Mouse (Mus musculus) left cerebral cortex, postnatal 25 days (tissue): ENCODE data around the gene Gfpt1. TPM values are rescaled to one million over a fixed set of nuclear protein-coding genes. Genes with fewer than 3 reads are reported as not detected.

Experiments used
- DNase-seq, 2 experiments: peaks; one replicate each; pipeline ENCODE4 v3.0.0; 2022; ENCODE audit warnings: low spot score in 2 of 2, mixed read lengths in 1 of 2
- intact Hi-C: fragments of 180-260 bp; cut with DNase I; formaldehyde crosslinking; loops from one replicate; pipeline ENCODE4 v1.15.1; 2025
- total RNA-seq, 2 experiments: library from RNA; stranded (reverse); gene quantifications; 2 replicates each; pipeline ENCODE4 v1.2.3; 2021

The Gfpt1 gene
- total RNA-seq, 2 experiments from 2014 or later, result 53.6 to 56.9 TPM

DNA sequence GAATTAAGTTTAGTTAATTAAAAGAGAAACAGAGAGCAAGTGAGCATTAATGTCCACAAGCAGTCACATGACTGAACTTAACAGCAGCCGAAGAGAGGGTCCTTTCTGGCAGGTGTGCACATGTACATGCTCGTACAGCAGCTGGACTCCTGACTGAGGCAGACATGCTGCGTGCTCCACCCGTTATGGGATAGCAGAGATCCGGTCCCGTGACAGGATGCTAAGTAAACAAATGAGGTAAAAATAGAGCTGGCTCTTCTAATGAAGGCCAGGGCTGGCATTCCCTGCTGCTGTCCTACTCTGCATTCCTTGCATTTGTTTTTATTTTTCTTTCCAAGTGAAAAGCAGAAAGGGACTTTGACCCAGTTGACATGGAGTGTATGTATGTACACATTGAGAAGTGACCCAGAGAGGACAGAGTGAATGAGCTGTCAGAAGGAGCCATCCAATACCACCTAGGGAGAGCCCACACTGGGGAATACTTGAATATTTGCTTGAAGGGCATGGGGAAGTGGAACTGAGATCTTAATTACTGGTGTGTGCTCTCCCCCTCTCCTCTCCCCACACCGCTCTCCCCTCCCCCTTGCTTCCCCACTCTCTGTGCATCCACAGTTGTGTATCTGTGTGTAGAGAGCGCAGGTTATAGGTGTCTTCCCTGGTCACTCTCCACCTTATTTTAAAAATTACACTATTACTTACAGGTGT, 84.6 kb downstream of the Gfpt1 start:
- no peak for DNase-seq

DNA sequence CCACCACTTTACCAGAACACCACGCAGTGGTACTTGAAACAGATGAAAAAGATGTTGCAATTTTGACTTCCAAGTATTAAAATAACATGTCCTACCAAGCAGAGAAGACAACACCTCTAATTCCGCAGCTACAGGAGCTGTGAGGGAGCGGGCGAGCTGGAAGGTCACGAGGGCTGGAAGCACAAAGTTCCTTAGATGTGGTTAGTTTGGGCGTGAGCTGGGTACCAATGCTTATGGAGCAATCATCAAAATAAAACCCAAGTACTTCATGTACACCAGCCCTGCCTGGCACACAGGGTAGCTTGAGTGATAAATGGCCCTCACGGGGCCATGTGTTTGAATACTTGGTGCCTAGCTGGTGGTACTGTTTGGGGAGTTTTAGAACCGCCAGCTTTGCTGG, 87.2 kb downstream of the Gfpt1 start:
- intact Hi-C loops, result no loop called here
- peak in 1 of 2 experiments; percentile 49 for DNase-seq

More for the DNA sequence above, 84.6 kb downstream of the Gfpt1 start:
- intact Hi-C loops, result no loop called here

DNA sequence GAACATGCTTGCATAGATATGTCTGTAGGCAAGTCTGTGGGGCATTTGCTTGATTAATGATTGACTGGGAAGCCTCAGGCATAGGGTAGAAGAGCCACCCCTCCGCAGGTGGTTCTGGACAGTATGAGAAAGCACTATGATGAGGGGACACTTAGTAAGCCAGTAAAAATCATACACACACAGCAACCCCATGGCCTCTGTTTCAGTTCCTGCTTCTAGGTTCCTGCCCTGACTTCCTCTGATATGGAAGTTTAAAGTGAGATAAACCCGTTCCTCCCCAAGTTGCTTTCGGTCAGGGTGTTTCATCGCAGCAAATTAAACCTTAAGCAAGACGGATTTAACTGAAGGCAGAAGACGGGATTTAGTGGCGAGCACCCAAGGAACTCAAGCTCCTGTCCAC, 88.0 kb downstream of the Gfpt1 start:
- no peak for DNase-seq
- intact Hi-C loops, result no loop called here

- intact Hi-C loops, result no loop called here
- no peak for DNase-seq
Measured at GRCm38 (mm10) chr6:87131078-87131477, 88.4 kb downstream of the Gfpt1 start.

- peak in 1 of 2 experiments; percentile 13 for DNase-seq
- intact Hi-C loops, result no loop called here
Measured at GRCm38 (mm10) chr6:87133520-87133919, 90.9 kb downstream of the Gfpt1 start.

DNA sequence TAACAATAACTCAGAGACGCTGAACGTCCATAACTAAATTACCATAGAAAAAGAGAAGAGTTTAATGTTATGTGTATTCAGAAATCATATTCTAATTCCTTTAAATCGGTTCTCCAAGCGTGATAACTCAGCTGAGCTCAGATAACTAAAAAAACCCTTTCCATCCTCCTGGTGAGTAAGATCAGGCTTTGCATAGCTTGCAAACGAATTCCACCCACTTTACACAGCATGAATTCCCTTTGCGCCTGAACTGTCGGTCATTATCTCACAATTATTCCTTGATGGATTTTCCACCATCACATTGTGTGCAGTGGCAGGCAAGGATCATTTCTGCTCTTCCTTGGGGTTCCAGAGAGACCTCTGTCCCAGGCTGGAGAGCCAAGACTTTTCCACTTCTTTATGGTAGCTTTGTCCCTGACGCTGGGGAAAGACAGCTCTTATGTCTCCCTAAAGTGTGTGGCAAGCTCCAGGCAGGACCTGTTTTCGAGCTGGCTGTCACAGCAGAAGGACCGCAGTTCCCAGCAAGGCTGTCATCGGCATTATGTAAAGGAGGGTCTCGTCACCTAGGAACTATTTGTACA, 91.4 kb downstream of the Gfpt1 start:
- intact Hi-C loops, result no loop called here
- DNase-seq, result peak; percentile 16 to 71

- intact Hi-C loops, result no loop called here
- DNase-seq, result no peak
Measured at GRCm38 (mm10) chr6:87138479-87138878, 95.8 kb downstream of the Gfpt1 start.

DNA sequence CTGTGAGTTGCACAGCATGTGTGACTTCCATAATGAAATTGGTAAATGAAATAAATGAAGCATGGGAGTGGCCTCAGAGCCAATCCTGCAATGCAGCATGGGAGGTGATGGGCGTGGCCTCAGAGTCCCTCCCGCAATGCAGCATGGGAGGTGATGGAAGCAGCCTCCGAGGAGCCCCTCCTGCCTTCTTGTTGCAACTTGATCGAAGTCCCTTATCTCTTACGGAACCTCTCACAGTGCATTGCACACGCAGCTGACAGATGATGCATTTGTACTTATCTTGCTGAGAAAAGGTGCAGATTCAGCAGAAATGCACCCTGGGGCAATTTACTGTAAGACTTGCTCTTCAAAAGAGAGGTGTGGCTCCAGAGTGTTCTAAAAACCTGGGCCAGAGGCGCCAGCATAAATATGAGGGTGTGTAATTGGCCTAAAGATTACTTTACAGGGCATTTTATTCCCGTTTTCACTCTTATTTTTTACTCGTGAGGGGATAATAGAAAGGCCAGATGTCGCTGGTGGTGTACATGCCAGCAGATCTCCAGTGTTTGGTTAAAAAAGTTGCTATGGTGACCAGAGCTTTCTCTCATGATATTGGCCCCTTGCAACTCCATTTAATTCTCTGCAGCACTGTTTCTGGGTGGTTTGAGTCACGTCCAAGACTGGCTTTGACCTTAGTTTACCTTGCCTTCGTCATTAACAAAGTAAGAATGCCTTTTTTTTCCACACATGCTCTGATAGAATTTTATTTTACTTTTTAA, 97.3 kb downstream of the Gfpt1 start:
- no peak for DNase-seq
- intact Hi-C loops, result no loop called here

Other genes starting within 250 kb of the Gfpt1 start
- gene Anxa4, start 249.3 kb upstream of the Gfpt1 start, total RNA-seq, result 1 to 10 TPM; 4.2 to 5.9 TPM
- gene Aak1, start 193.3 kb upstream of the Gfpt1 start, total RNA-seq, result 100 to 1,000 TPM; 395 to 402 TPM
- 10 to 100 TPM; 54.4 to 58.0 TPM for gene Nfu1, start 33.6 kb upstream of the Gfpt1 start, total RNA-seq
- not detected for gene D6Ertd527e, start 61.9 kb downstream of the Gfpt1 start, total RNA-seq